Mouse (Mus musculus) lung, embryonic 15.5 days (tissue): ENCODE data around the gene Gm17334. TPM values are rescaled to one million over a fixed set of nuclear protein-coding genes. Genes with fewer than 3 reads are reported as not detected.
A peak's percentile ranks its signal among the peaks of the same experiment; 100 is the strongest.
"Not testable (repeated sequence)": the region's sequence is repeated elsewhere in the genome, so short reads cannot be mapped to it uniquely, and the experiment has no call there.

Experiments used
- ATAC-seq: fragments of 200-750 bp; cut with Nextera tagmentation; 2 replicates; pipeline ENCODE4 v1.8.0; 2017; ENCODE audit warnings: moderate number of reproducible peaks, borderline replicate concordance; ENCODE audit not compliant: low FRiP score, low TSS enrichment; ENCODE audit errors: extremely low read depth
- H3K27ac ChIP-seq: fragments of 300-500 bp; sonication (generic); 2 replicates; pipeline ENCODE4 v1.5.1; 2015; ENCODE audit warnings: moderate library complexity, mild to moderate bottlenecking, inconsistent platforms
- H3K27me3 ChIP-seq: fragments of 300-500 bp; sonication (generic); 2 replicates; pipeline ENCODE4 v1.6.1; 2015; ENCODE audit warnings: inconsistent platforms
- H3K36me3 ChIP-seq: fragments of 300-500 bp; sonication (generic); 2 replicates; pipeline ENCODE4 v1.6.1; 2015; ENCODE audit warnings: inconsistent platforms
- H3K4me1 ChIP-seq: fragments of 300-500 bp; sonication (generic); 2 replicates; pipeline ENCODE4 v1.6.1; 2015; ENCODE audit warnings: inconsistent platforms
- H3K4me2 ChIP-seq: fragments of 300-500 bp; sonication (generic); 2 replicates; pipeline ENCODE4 v1.6.1; 2015; ENCODE audit warnings: inconsistent platforms, mild to moderate bottlenecking, moderate library complexity
- H3K4me3 ChIP-seq: fragments of 300-500 bp; sonication (generic); 2 replicates; pipeline ENCODE4 v1.5.1; 2015; ENCODE audit warnings: mild to moderate bottlenecking, inconsistent platforms
- H3K9ac ChIP-seq: fragments of 300-500 bp; sonication (generic); 2 replicates; pipeline ENCODE4 v1.6.1; 2015; ENCODE audit warnings: inconsistent platforms
- H3K9me3 ChIP-seq: fragments of 300-500 bp; sonication (generic); 2 replicates; pipeline ENCODE4 v1.6.1; 2016; ENCODE audit warnings: inconsistent platforms
- WGBS: fragments of 180-500 bp; shearing (Covaris S2); methylation state at CpG from one replicate; pipeline ENCODE4 v1.1.7; 2015; 5-methylcytosine and 5-hydroxymethylcytosine counted together
- polyA plus RNA-seq: library from polyadenylated mRNA; unstranded; fragments of >200 nt; fragmentation: Nextera tagmentation; extraction: Ambion mirVana; gene quantifications from 2 replicates; pipeline ENCODE4 v1.2.1, GENCODE M21; 2015

Gm17334 gene
- polyA plus RNA-seq, 1 experiment from 2014 or later, result 0.22 TPM

- H3K9me3 ChIP-seq, result no peaks in the 10 kb centered on the region
- peaks cover 27% of the 10 kb centered on the region for H3K4me1 ChIP-seq
- no peaks in the 10 kb centered on the region for H3K27me3 ChIP-seq
- WGBS, result 68% methylated on average over 13 of the region's 13 CpGs
- ATAC-seq, result no peak
- no peak overlapping the region for H3K9ac ChIP-seq
- no peak overlapping the region for H3K27ac ChIP-seq
- no peak overlapping the region for H3K4me2 ChIP-seq
- H3K36me3 ChIP-seq, result peaks cover 2% of the 10 kb centered on the region; the same call in 1 of the 2 replicates
- H3K4me3 ChIP-seq, result no peak overlapping the region
Measured at GRCm38 (mm10) chr11:53768422-53769184, 4.4 kb downstream of the Gm17334 start.

DNA sequence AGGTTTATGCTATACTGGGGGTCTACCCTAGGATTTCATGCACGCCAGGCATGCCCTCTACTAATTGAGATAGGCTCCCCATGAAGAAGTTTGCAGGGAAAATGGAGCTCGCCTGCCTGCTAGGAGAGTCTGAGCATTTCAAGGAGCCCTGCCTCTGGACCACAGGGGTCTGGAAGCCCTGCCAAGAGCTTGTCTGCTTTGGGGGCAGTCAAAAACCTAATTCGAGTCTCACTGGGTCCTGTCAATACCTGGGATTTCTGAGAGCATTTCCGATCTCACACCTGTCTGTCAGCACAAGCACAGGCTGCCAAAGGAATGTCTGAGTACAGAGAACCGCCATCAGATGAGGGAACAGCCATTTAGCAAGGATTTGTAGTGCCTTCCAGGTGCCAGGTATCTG lies 8.4 kb downstream of the Gm17334 start:
- no peaks in the 10 kb centered on the region for H3K27me3 ChIP-seq
- H3K4me1 ChIP-seq, result peaks cover 55% of the 10 kb centered on the region
- peak overlapping the region; percentile 71; the same call in 1 of the 2 replicates for H3K4me2 ChIP-seq
- H3K27ac ChIP-seq, result peak overlapping the region; percentile 96
- ATAC-seq, result no peak
- 49% methylated on average over 5 of the region's 5 CpGs for WGBS
- H3K36me3 ChIP-seq, result no peaks in the 10 kb centered on the region
- H3K9me3 ChIP-seq, result no peaks in the 10 kb centered on the region
- no peak overlapping the region for H3K4me3 ChIP-seq
- H3K9ac ChIP-seq, result no peak overlapping the region

DNA sequence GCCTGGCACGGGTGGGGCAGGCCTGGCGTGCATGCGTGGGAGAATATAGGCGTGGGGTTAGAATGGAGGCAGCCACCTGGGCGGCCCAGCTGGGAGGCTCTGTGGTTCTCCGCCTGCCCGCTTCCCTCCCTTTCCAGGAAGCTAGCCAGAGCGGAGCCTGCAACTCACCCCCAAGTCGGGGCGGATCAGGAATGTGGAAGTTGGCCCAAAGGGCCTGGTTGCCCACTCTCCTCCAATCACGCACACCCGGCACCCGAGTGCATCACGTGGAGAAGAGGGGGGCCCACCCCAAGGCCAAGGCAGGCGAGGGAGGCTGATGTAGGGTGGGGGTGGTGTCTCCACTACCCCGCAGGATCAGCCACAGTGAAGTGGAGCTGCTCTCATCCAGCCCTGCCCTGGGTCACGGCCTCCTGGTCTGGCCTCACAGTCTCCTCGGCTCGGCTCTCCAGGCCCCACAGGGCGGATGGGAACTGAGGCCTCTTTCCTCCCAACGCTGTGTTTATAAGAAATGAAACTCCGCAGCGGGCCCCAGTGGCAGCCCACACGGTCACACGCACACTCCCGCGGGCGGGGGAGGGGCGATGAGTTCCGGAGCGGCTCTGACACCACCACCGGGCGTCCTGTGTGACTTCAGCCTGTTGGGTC lies 9.4 kb downstream of the Gm17334 start:
- peak overlapping the region; percentile 96 for H3K27ac ChIP-seq
- peaks cover 60% of the 10 kb centered on the region for H3K4me1 ChIP-seq
- H3K27me3 ChIP-seq, result no peaks in the 10 kb centered on the region
- H3K4me2 ChIP-seq, result peak overlapping the region; percentile 71
- peak overlapping the region; percentile 14 for H3K9ac ChIP-seq
- peak overlapping the region; percentile 26 for H3K4me3 ChIP-seq
- WGBS, result under 1% methylated on average over 33 of the region's 33 CpGs
- no peaks in the 10 kb centered on the region for H3K36me3 ChIP-seq
- ATAC-seq, result peak; percentile 81
- H3K9me3 ChIP-seq, result no peaks in the 10 kb centered on the region

GRCm38 (mm10) chr11:53762827-53763495 lies 10.0 kb downstream of the Gm17334 start:
- ATAC-seq, result peak; percentile 19
- H3K36me3 ChIP-seq, result no peaks in the 10 kb centered on the region
- no peaks in the 10 kb centered on the region for H3K27me3 ChIP-seq
- no peaks in the 10 kb centered on the region for H3K9me3 ChIP-seq
- peaks cover 61% of the 10 kb centered on the region for H3K4me1 ChIP-seq
- peak overlapping the region; percentile 14 for H3K9ac ChIP-seq
- H3K4me3 ChIP-seq, result peak overlapping the region; percentile 26
- peak overlapping the region; percentile 96 for H3K27ac ChIP-seq
- WGBS, result 2% methylated on average over 23 of the region's 23 CpGs
- peak overlapping the region; percentile 71 for H3K4me2 ChIP-seq

DNA sequence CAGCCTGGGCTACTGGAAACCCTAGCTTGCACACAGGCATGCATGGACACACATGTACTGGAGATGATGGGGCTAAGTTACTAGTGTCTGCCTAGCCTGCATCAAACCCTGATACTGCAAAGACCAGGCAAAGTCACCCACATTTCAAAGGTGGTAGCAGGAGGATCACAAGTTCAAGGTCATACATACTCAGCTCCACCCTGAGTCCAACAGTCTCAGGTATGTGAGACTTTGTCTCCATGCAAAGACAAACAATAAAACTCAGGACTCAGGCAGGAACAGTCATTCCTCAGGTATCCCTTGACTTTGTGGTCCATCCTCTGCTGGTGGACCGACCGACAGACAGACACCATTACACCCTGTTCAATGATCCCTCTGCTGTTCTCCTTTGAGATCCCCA lies 10.6 kb downstream of the Gm17334 start:
- Histone ChIP-seq H3K4me2 (peak overlapping the region; percentile 71), H3K4me1 (peaks cover 61% of the 10 kb centered on the region), H3K36me3 (no peaks in the 10 kb centered on the region), H3K27me3 (no peaks in the 10 kb centered on the region), H3K9me3 (no peaks in the 10 kb centered on the region), H3K27ac (peak overlapping the region; percentile 96), H3K4me3 (peak overlapping the region; percentile 26), H3K9ac (peak overlapping the region; percentile 14)
- WGBS, result 43% methylated on average over 2 of the region's 2 CpGs
- no peak for ATAC-seq

DNA sequence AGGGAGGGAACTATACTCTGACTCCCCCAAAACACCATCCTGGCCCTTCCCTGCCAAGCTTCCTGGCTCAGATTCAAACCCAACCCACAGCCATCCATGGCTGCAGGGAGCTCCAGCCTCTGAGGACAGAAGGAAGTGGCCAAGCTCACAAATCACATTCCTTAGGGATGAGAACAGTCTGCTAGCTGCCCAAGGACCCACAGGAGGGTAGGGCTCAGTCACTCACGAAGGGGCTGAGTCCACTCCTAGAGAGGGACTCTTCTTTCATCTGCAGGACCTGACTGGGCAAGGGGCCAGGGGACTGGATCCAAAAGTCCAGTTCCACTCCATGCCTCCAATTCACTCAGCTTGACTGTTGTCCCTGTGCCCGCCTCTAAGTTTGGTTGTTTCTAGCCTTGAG lies 11.2 kb downstream of the Gm17334 start:
- Histone ChIP-seq H3K36me3 (no peaks in the 10 kb centered on the region), H3K27ac (peak overlapping the region; percentile 96), H3K9me3 (no peaks in the 10 kb centered on the region), H3K4me3 (no peak overlapping the region), H3K4me1 (peaks cover 61% of the 10 kb centered on the region), H3K9ac (no peak overlapping the region), H3K27me3 (no peaks in the 10 kb centered on the region), H3K4me2 (peak overlapping the region; percentile 71)
- WGBS, result 15% methylated on average over 2 of the region's 2 CpGs
- ATAC-seq, result peak; percentile 68

DNA sequence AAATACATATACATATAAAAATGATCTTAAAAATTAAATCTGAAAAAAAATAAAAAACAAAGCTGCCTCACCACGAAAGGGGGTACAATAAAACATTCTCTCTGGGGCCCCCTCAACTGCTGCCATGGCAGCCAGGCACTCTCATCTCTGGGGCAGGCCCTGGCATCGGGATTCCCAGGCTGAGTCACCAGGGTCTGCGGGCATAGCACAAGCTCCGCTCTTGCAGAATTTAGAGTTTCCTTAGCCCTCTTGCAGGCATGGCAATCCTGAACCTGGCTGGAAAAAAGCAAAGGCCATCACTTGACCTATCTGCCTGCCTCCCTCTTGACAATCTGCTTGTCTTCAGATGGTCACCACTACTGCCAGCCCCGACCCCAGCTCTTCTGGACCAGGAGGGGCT lies 11.7 kb downstream of the Gm17334 start:
- H3K27me3 ChIP-seq, result no peaks in the 10 kb centered on the region
- 62% methylated on average over 5 of the region's 5 CpGs for whole genome bisulfite sequencing
- H3K4me2 ChIP-seq, result no peak overlapping the region
- H3K27ac ChIP-seq, result peak overlapping the region; percentile 96
- no peak for ATAC-seq
- no peaks in the 10 kb centered on the region for H3K9me3 ChIP-seq
- H3K4me1 ChIP-seq, result peaks cover 61% of the 10 kb centered on the region
- H3K9ac ChIP-seq, result no peak overlapping the region
- H3K36me3 ChIP-seq, result no peaks in the 10 kb centered on the region
- no peak overlapping the region for H3K4me3 ChIP-seq

- WGBS, result 24% methylated on average over 22 of the region's 22 CpGs
- Histone ChIP-seq H3K4me1 (peaks cover 60% of the 10 kb centered on the region), H3K9ac (no peak overlapping the region), H3K4me2 (peak overlapping the region; percentile 2; the same call in 1 of the 2 replicates), H3K9me3 (no peaks in the 10 kb centered on the region), H3K27me3 (no peaks in the 10 kb centered on the region), H3K27ac (no peak overlapping the region; the same call in 1 of the 2 replicates), H3K4me3 (no peak overlapping the region), H3K36me3 (no peaks in the 10 kb centered on the region)
- no peak for ATAC-seq
Measured at GRCm38 (mm10) chr11:53759545-53760406, 13.2 kb downstream of the Gm17334 start.

DNA sequence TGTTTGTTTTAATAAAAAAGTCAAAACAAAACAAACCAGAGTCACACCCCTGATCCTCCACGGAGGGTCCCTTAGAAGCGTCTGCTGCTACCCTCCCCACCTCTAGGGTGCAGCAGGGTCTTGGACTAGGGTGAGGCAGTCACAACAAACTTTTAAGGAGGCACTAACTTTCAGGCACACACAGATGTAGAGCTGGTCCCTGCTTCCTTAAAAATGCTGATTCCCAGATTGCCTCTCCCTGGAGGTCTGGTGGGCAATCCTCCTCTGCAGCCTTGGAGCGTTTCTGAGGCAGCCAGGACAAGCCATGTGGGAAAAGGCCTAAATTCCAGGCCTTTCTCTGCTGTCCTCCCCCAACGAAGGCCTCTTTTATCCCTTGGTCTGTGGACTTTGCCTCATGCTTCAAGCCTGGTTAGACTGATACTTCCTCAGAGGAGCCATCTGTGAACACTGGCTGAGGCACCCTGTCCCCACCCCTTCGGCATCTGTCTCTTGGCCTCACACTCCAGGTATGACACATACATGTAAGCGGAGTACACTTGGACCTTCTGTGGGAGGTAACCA lies 14.1 kb downstream of the Gm17334 start:
- no peaks in the 10 kb centered on the region for H3K9me3 ChIP-seq
- H3K27ac ChIP-seq, result no peak overlapping the region
- no peaks in the 10 kb centered on the region for H3K36me3 ChIP-seq
- H3K9ac ChIP-seq, result no peak overlapping the region; the same call in 1 of the 2 replicates
- H3K27me3 ChIP-seq, result no peaks in the 10 kb centered on the region
- peaks cover 50% of the 10 kb centered on the region for H3K4me1 ChIP-seq
- no peak for ATAC-seq
- H3K4me3 ChIP-seq, result no peak overlapping the region
- no peak overlapping the region for H3K4me2 ChIP-seq
- WGBS, result 46% methylated on average over 6 of the region's 6 CpGs

DNA sequence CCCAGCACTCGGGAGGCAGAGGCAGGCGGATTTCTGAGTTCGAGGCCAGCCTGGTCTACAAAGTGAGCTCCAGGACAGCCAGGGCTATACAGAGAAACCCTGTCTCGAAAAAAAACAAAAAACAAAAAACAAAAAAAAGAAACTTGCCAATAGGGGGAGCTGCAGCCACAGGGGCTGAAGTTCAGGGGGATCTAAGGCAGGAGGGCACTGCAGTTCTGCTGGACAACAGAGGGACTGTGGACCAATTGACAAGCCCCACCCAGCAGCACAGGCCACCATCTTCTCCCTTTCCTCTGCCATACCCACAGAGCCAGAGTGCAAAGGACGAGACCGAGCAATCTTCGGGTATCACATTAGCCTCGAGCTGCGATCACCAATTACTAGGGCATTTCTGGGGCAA lies 15.0 kb downstream of the Gm17334 start:
- not testable (repeated sequence) for H3K27me3 ChIP-seq, H3K4me3 ChIP-seq, H3K27ac ChIP-seq, ATAC-seq, H3K4me2 ChIP-seq, H3K36me3 ChIP-seq, H3K9ac ChIP-seq, H3K9me3 ChIP-seq
- WGBS, result 81% methylated on average over 9 of the region's 9 CpGs
- H3K4me1 ChIP-seq, result peaks cover 42% of the 10 kb centered on the region

DNA sequence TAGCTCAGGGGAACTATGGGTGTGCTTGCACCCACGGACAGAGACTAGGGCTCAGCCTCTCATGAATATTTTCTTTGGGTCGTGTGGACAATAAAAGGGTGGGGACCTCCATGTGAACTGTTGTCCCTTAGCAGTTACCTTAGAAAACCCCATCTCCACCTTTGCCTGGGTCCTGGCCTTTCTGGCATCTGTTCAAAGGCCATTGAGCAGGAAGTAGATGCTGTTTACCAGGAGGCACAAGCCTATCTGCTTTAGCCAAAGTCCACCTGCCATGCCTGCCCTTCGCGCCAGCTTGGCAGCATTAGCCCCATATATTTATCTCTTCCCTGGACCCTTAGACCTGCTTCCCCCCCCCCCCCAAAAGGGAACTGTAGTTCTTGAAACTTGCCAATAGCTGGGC lies 15.4 kb downstream of the Gm17334 start:
- H3K4me2 ChIP-seq, result no peak overlapping the region
- no peak overlapping the region for H3K27ac ChIP-seq
- H3K27me3 ChIP-seq, result no peaks in the 10 kb centered on the region
- no peaks in the 10 kb centered on the region for H3K36me3 ChIP-seq
- WGBS, result 85% methylated on average over 4 of the region's 4 CpGs
- H3K9ac ChIP-seq, result no peak overlapping the region
- no peak overlapping the region for H3K4me3 ChIP-seq
- no peaks in the 10 kb centered on the region for H3K9me3 ChIP-seq
- no peak for ATAC-seq
- H3K4me1 ChIP-seq, result peaks cover 38% of the 10 kb centered on the region
